Mouse (Mus musculus) lung, adult 2 months (tissue): Measurements from ENCODE around the gene Tbc1d25.

Experiments used
- CTCF ChIP-seq: fragments of 200-500 bp; IDR thresholded peaks from 2 replicates; pipeline ENCODE4 v1.5.1; 2011; ENCODE audit warnings: mild to moderate bottlenecking, low read length, control low read depth; ENCODE audit not compliant: insufficient read depth
- POLR2A ChIP-seq: fragments of 200-500 bp; IDR thresholded peaks from 2 replicates; pipeline ENCODE4 v1.6.1; 2011; ENCODE audit warnings: low read depth, mild to moderate bottlenecking, control low read depth, low read length, borderline replicate concordance; ENCODE audit errors: extremely low read depth

- TF ChIP-seq CTCF (no peak), POLR2A (no peak)
Measured at GRCm38 (mm10) chrX:8142948-8143347, 33.0 kb downstream of the Tbc1d25 start.
